Mouse (Mus musculus): ENCODE results near the gene Dnmt3l. TPM values are rescaled to one million over a fixed set of nuclear protein-coding genes. Genes with fewer than 3 reads are reported as not detected.
"Not testable (repeated sequence)": the region's sequence is repeated elsewhere in the genome, so short reads cannot be mapped to it uniquely, and the experiment has no call there.

Gene Dnmt3l
- polyA plus RNA-seq, 1 experiment: 1.8 TPM

- Histone ChIP-seq H3K4me1 (replicated peaks; ENCODE audit: control insufficient read depth, insufficient read depth, low read length) (peaks cover 15% of the 10 kb centered on the region), H3K27me3 (ENCODE audit: control insufficient read depth, insufficient read depth, low read length) (no peaks in the 10 kb centered on the region), H3K4me3 (ENCODE audit: control insufficient read depth, insufficient read depth, low read length) (no peak overlapping the region), H3K36me3 (ENCODE audit: control insufficient read depth, insufficient read depth, low read length) (no peaks in the 10 kb centered on the region), H3K27ac (ENCODE audit: control insufficient read depth, insufficient read depth, low read length) (no peak overlapping the region)
- 96% methylated on average over 18 of the region's 18 CpGs for WGBS
- no peak for DNase-seq
- TF ChIP-seq CTCF (IDR thresholded peaks at IDR 0.05; ENCODE audit: borderline replicate concordance, control insufficient read depth, extremely low read depth, insufficient read depth, low read length, poor library complexity) (no peak), POLR2A (IDR thresholded peaks at IDR 0.05; ENCODE audit: control insufficient read depth, extremely low read depth, insufficient read depth, low read length, poor library complexity) (no peak)
Observed at GRCm38 (mm10) chr10:78012661-78013495, 28.9 kb upstream of the Dnmt3l start.

DNA sequence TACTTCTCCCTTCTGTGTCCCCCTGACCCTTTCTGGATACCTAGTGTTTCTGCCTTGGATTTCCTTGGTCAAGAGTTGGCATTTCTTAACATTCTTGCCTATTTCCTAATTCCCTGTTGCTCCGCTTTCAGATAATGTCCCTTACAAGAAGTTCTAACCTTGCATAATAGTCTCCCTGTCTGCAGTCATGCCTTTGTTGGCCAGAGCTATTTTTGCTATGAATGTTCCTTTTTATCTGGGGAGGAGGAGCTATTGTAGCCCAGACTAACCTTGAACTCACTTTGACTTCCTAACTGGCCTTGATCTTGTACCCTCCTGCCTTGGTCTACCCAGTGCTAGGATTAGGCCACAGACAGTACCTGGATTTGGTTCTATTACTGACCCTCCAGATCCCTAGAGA, 26.3 kb upstream of the Dnmt3l start:
- DNase-seq: no peak
- peaks cover 4% of the 10 kb centered on the region for H3K4me1 ChIP-seq (replicated peaks; ENCODE audit: control insufficient read depth, insufficient read depth, low read length)
- no peaks in the 10 kb centered on the region for H3K27me3 ChIP-seq (ENCODE audit: control insufficient read depth, insufficient read depth, low read length)
- TF ChIP-seq POLR2A (IDR thresholded peaks at IDR 0.05; ENCODE audit: control insufficient read depth, extremely low read depth, insufficient read depth, low read length, poor library complexity) (no peak), CTCF (IDR thresholded peaks at IDR 0.05; ENCODE audit: borderline replicate concordance, control insufficient read depth, extremely low read depth, insufficient read depth, low read length, poor library complexity) (no peak)
- 97% methylated on average over 1 of the region's 1 CpGs for WGBS
- no peak overlapping the region for H3K27ac ChIP-seq (ENCODE audit: control insufficient read depth, insufficient read depth, low read length)
- H3K4me3 ChIP-seq (ENCODE audit: control insufficient read depth, insufficient read depth, low read length): no peak overlapping the region
- H3K36me3 ChIP-seq (ENCODE audit: control insufficient read depth, insufficient read depth, low read length): no peaks in the 10 kb centered on the region

GRCm38 (mm10) chr10:78016366-78016765, 25.4 kb upstream of the Dnmt3l start:
- peaks cover 2% of the 10 kb centered on the region for H3K4me1 ChIP-seq (replicated peaks; ENCODE audit: control insufficient read depth, insufficient read depth, low read length)
- no peak overlapping the region for H3K4me3 ChIP-seq (ENCODE audit: control insufficient read depth, insufficient read depth, low read length)
- no peak for DNase-seq
- no peak overlapping the region for H3K27ac ChIP-seq (ENCODE audit: control insufficient read depth, insufficient read depth, low read length)
- H3K36me3 ChIP-seq (ENCODE audit: control insufficient read depth, insufficient read depth, low read length): no peaks in the 10 kb centered on the region
- WGBS: 84% methylated on average over 5 of the region's 5 CpGs
- H3K27me3 ChIP-seq (ENCODE audit: control insufficient read depth, insufficient read depth, low read length): no peaks in the 10 kb centered on the region
- TF ChIP-seq CTCF (IDR thresholded peaks at IDR 0.05; ENCODE audit: borderline replicate concordance, control insufficient read depth, extremely low read depth, insufficient read depth, low read length, poor library complexity): no peak
- no peak for TF ChIP-seq POLR2A (IDR thresholded peaks at IDR 0.05; ENCODE audit: control insufficient read depth, extremely low read depth, insufficient read depth, low read length, poor library complexity)

- whole genome bisulfite sequencing: 18% methylated on average over 19 of the region's 19 CpGs
- peak; percentile 73 for DNase-seq
- Histone ChIP-seq H3K36me3 (ENCODE audit: control insufficient read depth, insufficient read depth, low read length) (no peaks in the 10 kb centered on the region), H3K4me3 (ENCODE audit: control insufficient read depth, insufficient read depth, low read length) (no peak overlapping the region), H3K27me3 (ENCODE audit: control insufficient read depth, insufficient read depth, low read length) (no peaks in the 10 kb centered on the region), H3K27ac (ENCODE audit: control insufficient read depth, insufficient read depth, low read length) (no peak overlapping the region), H3K4me1 (replicated peaks; ENCODE audit: control insufficient read depth, insufficient read depth, low read length) (peaks cover 2% of the 10 kb centered on the region)
- TF ChIP-seq CTCF (IDR thresholded peaks at IDR 0.05; ENCODE audit: borderline replicate concordance, control insufficient read depth, extremely low read depth, insufficient read depth, low read length, poor library complexity) (peak; percentile 97), POLR2A (IDR thresholded peaks at IDR 0.05; ENCODE audit: control insufficient read depth, extremely low read depth, insufficient read depth, low read length, poor library complexity) (0 out of 2 replicates have a peak, but pooled peaks have one; percentile 15)
Observed at GRCm38 (mm10) chr10:78018797-78019203, 22.9 kb upstream of the Dnmt3l start.

- Histone ChIP-seq H3K36me3 (ENCODE audit: control insufficient read depth, insufficient read depth, low read length) (no peaks in the 10 kb centered on the region), H3K27ac (ENCODE audit: control insufficient read depth, insufficient read depth, low read length) (no peak overlapping the region), H3K4me1 (replicated peaks; ENCODE audit: control insufficient read depth, insufficient read depth, low read length) (peaks cover 2% of the 10 kb centered on the region), H3K27me3 (ENCODE audit: control insufficient read depth, insufficient read depth, low read length) (no peaks in the 10 kb centered on the region), H3K4me3 (ENCODE audit: control insufficient read depth, insufficient read depth, low read length) (no peak overlapping the region)
- 92% methylated on average over 4 of the region's 4 CpGs for WGBS
- TF ChIP-seq POLR2A (IDR thresholded peaks at IDR 0.05; ENCODE audit: control insufficient read depth, extremely low read depth, insufficient read depth, low read length, poor library complexity): no peak
- no peak for TF ChIP-seq CTCF (IDR thresholded peaks at IDR 0.05; ENCODE audit: borderline replicate concordance, control insufficient read depth, extremely low read depth, insufficient read depth, low read length, poor library complexity)
- no peak for DNase-seq
Observed at GRCm38 (mm10) chr10:78019291-78019690, 22.5 kb upstream of the Dnmt3l start.

DNA sequence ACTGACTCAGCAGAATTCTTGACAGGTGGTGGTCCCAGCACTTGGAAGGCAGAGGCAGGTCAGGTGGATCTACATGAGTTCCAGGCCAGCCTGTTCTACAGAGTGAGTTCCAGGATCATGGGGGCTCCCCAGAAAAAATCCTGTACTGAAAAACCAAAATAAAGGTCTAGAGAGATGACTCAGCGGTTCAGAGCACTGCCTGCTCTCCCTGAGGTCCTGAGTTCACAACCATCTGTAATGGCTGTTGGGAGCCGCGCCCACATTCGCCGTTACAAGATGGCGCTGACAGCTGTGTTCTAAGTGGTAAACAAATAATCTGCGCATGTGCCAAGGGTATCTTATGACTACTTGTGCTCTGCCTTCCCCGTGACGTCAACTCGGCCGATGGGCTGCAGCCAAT, 21.8 kb upstream of the Dnmt3l start:
- H3K27ac ChIP-seq (ENCODE audit: control insufficient read depth, insufficient read depth, low read length); H3K36me3 ChIP-seq (ENCODE audit: control insufficient read depth, insufficient read depth, low read length); H3K4me1 ChIP-seq (replicated peaks; ENCODE audit: control insufficient read depth, insufficient read depth, low read length); H3K4me3 ChIP-seq (ENCODE audit: control insufficient read depth, insufficient read depth, low read length); DNase-seq; H3K27me3 ChIP-seq (ENCODE audit: control insufficient read depth, insufficient read depth, low read length): not testable (repeated sequence)
- 97% methylated on average over 7 of the region's 11 CpGs for WGBS

GRCm38 (mm10) chr10:78025453-78025852, 16.3 kb upstream of the Dnmt3l start:
- DNase-seq; H3K27me3 ChIP-seq (ENCODE audit: control insufficient read depth, insufficient read depth, low read length); H3K36me3 ChIP-seq (ENCODE audit: control insufficient read depth, insufficient read depth, low read length); H3K4me1 ChIP-seq (replicated peaks; ENCODE audit: control insufficient read depth, insufficient read depth, low read length); H3K27ac ChIP-seq (ENCODE audit: control insufficient read depth, insufficient read depth, low read length); H3K4me3 ChIP-seq (ENCODE audit: control insufficient read depth, insufficient read depth, low read length): not testable (repeated sequence)
- 32% methylated on average over 6 of the region's 8 CpGs for WGBS

All from thymus, adult 2 months (tissue).